Mouse (Mus musculus) brain, embryonic 14.5 days (tissue): ENCODE results near the gene Xpc.

ENCODE experiments used
- CTCF ChIP-seq: fragments of 200-500 bp; IDR thresholded peaks from 2 replicates; pipeline ENCODE4 v1.5.1; 2012; ENCODE audit warnings: inconsistent platforms, mild to moderate bottlenecking, moderate library complexity, borderline replicate concordance; ENCODE audit not compliant: insufficient read depth, insufficient read length; ENCODE audit errors: extremely low read depth
- POLR2A ChIP-seq: fragments of 200-500 bp; IDR thresholded peaks from 2 replicates; pipeline ENCODE4 v1.6.1; 2012; ENCODE audit warnings: mild to moderate bottlenecking, inconsistent platforms, borderline replicate concordance; ENCODE audit not compliant: poor library complexity, insufficient read depth, insufficient read length, severe bottlenecking; ENCODE audit errors: extremely low read depth

DNA sequence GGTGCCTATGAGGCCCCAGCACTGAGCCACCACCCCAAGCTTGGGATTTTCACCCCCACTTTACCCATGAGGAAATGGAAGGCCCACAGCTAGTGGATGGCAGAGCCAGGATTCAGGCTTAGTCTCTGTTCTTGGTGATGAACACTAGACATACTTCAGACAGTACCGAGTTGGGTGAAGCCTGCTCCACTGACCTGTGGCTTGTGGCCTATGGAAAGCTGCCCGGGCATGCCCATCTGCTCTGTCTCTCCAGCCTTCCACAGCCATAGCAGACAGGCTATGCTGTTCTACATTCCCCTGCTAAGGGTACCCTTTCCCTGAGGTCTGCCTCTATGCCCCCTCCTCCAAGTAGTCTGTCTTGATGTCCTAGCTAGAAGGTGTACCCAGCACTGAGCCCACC lies 39.1 kb downstream of the Xpc start:
- TF ChIP-seq CTCF (no peak), POLR2A (no peak)
